Comparison of ENCODE assay signal across 13 mouse cellular contexts in genomic region chr6:100892489-100892888, GRCm38 (mm10). TPM values are rescaled to one million over a fixed set of nuclear protein-coding genes. Genes with fewer than 3 reads are reported as not detected.
DNase-seq lines count a peak whose midpoint lies in the region; ATAC-seq and TF ChIP-seq lines count a peak whose summit lies in the region.
"Had no signal": no experiment of that assay in that cellular context is flagged by ENCODE, and none has a peak within 500 bp of the region (broad histone marks: within the 10 kb centered on the region; RNA-seq: fewer than 3 reads in every experiment).

No protein-coding gene starts in this region.

- 69% methylated on average over 4 of the region's 4 CpGs for WGBS in forebrain, embryonic 13.5 days
- WGBS in forebrain, embryonic 11.5 days: 85% methylated on average over 4 of the region's 4 CpGs
- WGBS in kidney, adult 2 months: 56% methylated on average over 4 of the region's 4 CpGs
- WGBS in hindbrain, embryonic 16.5 days: 45% methylated on average over 4 of the region's 4 CpGs
- 50% methylated on average over 4 of the region's 4 CpGs for WGBS in liver, embryonic 12.5 days (ENCODE audit: insufficient replicate concordance)

- H3K4me2 ChIP-seq in forebrain, embryonic 13.5 days: no peak overlapping the region
- H3K4me2 ChIP-seq in forebrain, embryonic 11.5 days (ENCODE audit: low read depth, low read length, severe bottlenecking): no peak overlapping the region
- H3K4me2 ChIP-seq in hindbrain, embryonic 16.5 days (ENCODE audit: low read length): no peak overlapping the region
- H3K4me2 ChIP-seq in liver, embryonic 12.5 days: no peak overlapping the region
- H3K4me2 ChIP-seq: intestine, embryonic 15.5 days had no signal

- H3K27me3 ChIP-seq in forebrain, embryonic 13.5 days: no peaks in the 10 kb centered on the region; the same call in 1 of the 2 replicates
- H3K27me3 ChIP-seq in forebrain, embryonic 11.5 days (ENCODE audit: control insufficient read depth, insufficient read depth, low read length): no peaks in the 10 kb centered on the region
- H3K27me3 ChIP-seq in kidney, adult 2 months (replicated peaks; ENCODE audit: control insufficient read depth, insufficient read depth, low read length): no peaks in the 10 kb centered on the region
- no peaks in the 10 kb centered on the region for H3K27me3 ChIP-seq in hindbrain, embryonic 16.5 days (replicated peaks; ENCODE audit: control insufficient read depth, insufficient read depth, low read length)
- no peaks in the 10 kb centered on the region for H3K27me3 ChIP-seq in liver, embryonic 12.5 days (replicated peaks)
- H3K27me3 ChIP-seq: intestine, embryonic 15.5 days had no signal

- DNase-seq in forebrain, embryonic 11.5 days (ENCODE audit: low spot score): no peak
- peak; percentile 41 for DNase-seq in kidney, adult 2 months
- no peak for DNase-seq in kidney, postnatal 4 days
- peak; percentile 87 for DNase-seq in cerebellum, adult 11-12 months
- DNase-seq in urinary bladder, adult 18-20 months (ENCODE audit: low spot score in 2 of 2): no peak
- DNase-seq: thymus, postnatal 4 days had no signal

- H3K36me3 ChIP-seq in forebrain, embryonic 13.5 days (ENCODE audit: poor library complexity, severe bottlenecking): no peaks in the 10 kb centered on the region
- no peaks in the 10 kb centered on the region for H3K36me3 ChIP-seq in forebrain, embryonic 11.5 days (ENCODE audit: control insufficient read depth, insufficient read depth, low read length)
- no peaks in the 10 kb centered on the region for H3K36me3 ChIP-seq in kidney, adult 2 months (ENCODE audit: control insufficient read depth, insufficient read depth, low read length)
- H3K36me3 ChIP-seq in hindbrain, embryonic 16.5 days (ENCODE audit: control insufficient read depth, insufficient read depth, low read length): no peaks in the 10 kb centered on the region
- no peaks in the 10 kb centered on the region for H3K36me3 ChIP-seq in liver, embryonic 12.5 days
- H3K36me3 ChIP-seq: G1E; intestine, embryonic 15.5 days had no signal

- TF ChIP-seq POLR2A in kidney, adult 2 months (IDR thresholded peaks at IDR 0.05; ENCODE audit: low read depth, low read length): no peak

- no peaks in the 10 kb centered on the region for H3K9me3 ChIP-seq in forebrain, embryonic 13.5 days (replicated peaks)
- no peaks in the 10 kb centered on the region for H3K9me3 ChIP-seq in forebrain, embryonic 11.5 days (ENCODE audit: control insufficient read depth, low read length)
- peaks cover under 1% of the 10 kb centered on the region for H3K9me3 ChIP-seq in hindbrain, embryonic 16.5 days (ENCODE audit: control insufficient read depth, low read length)
- no peaks in the 10 kb centered on the region for H3K9me3 ChIP-seq in liver, embryonic 12.5 days (replicated peaks)
- H3K9me3 ChIP-seq: intestine, embryonic 15.5 days had no signal

- H3K27ac ChIP-seq in forebrain, embryonic 13.5 days: no peak overlapping the region
- no peak overlapping the region for H3K27ac ChIP-seq in forebrain, embryonic 11.5 days (ENCODE audit: low read depth, low read length)
- no peak overlapping the region for H3K27ac ChIP-seq in kidney, adult 2 months (ENCODE audit: insufficient read depth, low read depth, low read length)
- H3K27ac ChIP-seq in hindbrain, embryonic 16.5 days (ENCODE audit: low read depth, low read length): peak overlapping the region; percentile 13; the same call in 1 of the 2 replicates
- no peak overlapping the region for H3K27ac ChIP-seq in liver, embryonic 12.5 days
- H3K27ac ChIP-seq: intestine, embryonic 15.5 days; liver, embryonic 14.5 days had no signal

- no peak overlapping the region for H3K4me3 ChIP-seq in forebrain, embryonic 13.5 days
- H3K4me3 ChIP-seq in forebrain, embryonic 11.5 days (ENCODE audit: low read depth, low read length): no peak overlapping the region
- H3K4me3 ChIP-seq in kidney, adult 2 months (ENCODE audit: insufficient read depth, low read depth, low read length): no peak overlapping the region
- no peak overlapping the region for H3K4me3 ChIP-seq in hindbrain, embryonic 16.5 days (ENCODE audit: low read length)
- no peak overlapping the region for H3K4me3 ChIP-seq in liver, embryonic 12.5 days
- H3K4me3 ChIP-seq: intestine, embryonic 15.5 days; megakaryocyte, embryonic 14.5 days had no signal

- H3K9ac ChIP-seq in forebrain, embryonic 13.5 days: no peak overlapping the region
- H3K9ac ChIP-seq in forebrain, embryonic 11.5 days (ENCODE audit: low read length): no peak overlapping the region
- H3K9ac ChIP-seq in hindbrain, embryonic 16.5 days (ENCODE audit: low read depth, low read length): no peak overlapping the region
- H3K9ac ChIP-seq in liver, embryonic 12.5 days: no peak overlapping the region
- H3K9ac ChIP-seq: intestine, embryonic 15.5 days; liver, embryonic 14.5 days had no signal

- no peak for TF ChIP-seq CTCF in kidney, adult 2 months (conservative IDR thresholded peaks at IDR 0.05; ENCODE audit: insufficient read depth, insufficient read length, low read depth, low read length)

- H3K4me1 ChIP-seq in forebrain, embryonic 13.5 days: 0 out of 2 replicates have a peak, but pooled peaks cover 5% of the 10 kb centered on the region
- no peaks in the 10 kb centered on the region for H3K4me1 ChIP-seq in forebrain, embryonic 11.5 days (replicated peaks; ENCODE audit: control insufficient read depth, insufficient read depth, low read length)
- no peaks in the 10 kb centered on the region for H3K4me1 ChIP-seq in kidney, adult 2 months (ENCODE audit: control insufficient read depth, insufficient read depth, low read length)
- no peaks in the 10 kb centered on the region; the same call in 1 of the 2 replicates for H3K4me1 ChIP-seq in hindbrain, embryonic 16.5 days (ENCODE audit: control insufficient read depth, insufficient read depth, low read depth, low read length)
- H3K4me1 ChIP-seq in liver, embryonic 12.5 days: no peaks in the 10 kb centered on the region
- H3K4me1 ChIP-seq: intestine, embryonic 15.5 days; megakaryocyte, embryonic 14.5 days had no signal

- ATAC-seq in forebrain, embryonic 13.5 days: peak; percentile 87
- ATAC-seq in forebrain, embryonic 11.5 days (replicated peaks; ENCODE audit: low FRiP score): no peak
- peak; percentile 93 for ATAC-seq in hindbrain, embryonic 16.5 days
- no peak for ATAC-seq in liver, embryonic 12.5 days
- ATAC-seq: intestine, embryonic 15.5 days had no signal

RNA-seq across cellular contexts. Expression of gene Ppp4r2, which starts 59.1 kb away (rescaled TPM):
- 26.9 and 27.4 TPM in 2 replicates for polyA plus RNA-seq in forebrain, embryonic 13.5 days (2015; fragmentation: Nextera tagmentation; extraction: Ambion mirVana)
- polyA plus RNA-seq in forebrain, embryonic 11.5 days (2014; fragmentation: Nextera tagmentation; extraction: Ambion mirVana): 37.6 and 40.3 TPM in 2 replicates
- 12.4 and 14.7 TPM in 2 replicates for polyA plus RNA-seq in kidney, adult 2 months (2012; rRNA removed)
- polyA plus RNA-seq in hindbrain, embryonic 16.5 days (2015; fragmentation: Nextera tagmentation; extraction: Ambion mirVana): 12.3 and 14.1 TPM in 2 replicates
- 13.3 TPM in 2 replicates for polyA plus RNA-seq in liver, embryonic 12.5 days (2016; fragmentation: Nextera tagmentation; extraction: Ambion mirVana)

Comparison
In these comparisons a context has a peak if more than half of its experiments do, and no peak if none do; other contexts are left out.
1. ATAC-seq: peak in forebrain, embryonic 13.5 days (single experiment) and hindbrain, embryonic 16.5 days (single experiment); none in forebrain, embryonic 11.5 days (single experiment) and liver, embryonic 12.5 days (single experiment).
2. DNase-seq: peak in kidney, adult 2 months (single experiment) and cerebellum, adult 11-12 months (single experiment); none in forebrain, embryonic 11.5 days (single experiment), kidney, postnatal 4 days (0 of 2) and urinary bladder, adult 18-20 months (0 of 2).